Mouse (Mus musculus) stomach, embryonic 16.5 days (tissue): ENCODE results near the gene Rundc1. TPM values are rescaled to one million over a fixed set of nuclear protein-coding genes. Genes with fewer than 3 reads are reported as not detected.

Experiments used
- ATAC-seq: fragments of 200-750 bp; cut with Nextera tagmentation; 2 replicates; pipeline ENCODE4 v1.8.0; 2017; ENCODE audit warnings: moderate number of reproducible peaks, moderate TSS enrichment; ENCODE audit not compliant: insufficient read depth, low FRiP score
- H3K27ac ChIP-seq: fragments of 300-500 bp; sonication (generic); 2 replicates; pipeline ENCODE4 v1.5.1; 2014; ENCODE audit warnings: low read length
- H3K27me3 ChIP-seq: fragments of 300-500 bp; sonication (generic); 2 replicates; pipeline ENCODE4 v1.6.1; 2014; ENCODE audit warnings: low read length, control low read depth, mixed read lengths; ENCODE audit not compliant: control insufficient read depth, insufficient read depth
- H3K36me3 ChIP-seq: fragments of 300-500 bp; sonication (generic); 2 replicates; pipeline ENCODE4 v1.6.1; 2014; ENCODE audit warnings: low read length; ENCODE audit not compliant: control insufficient read depth, insufficient read depth
- H3K4me1 ChIP-seq: fragments of 300-500 bp; sonication (generic); 2 replicates; pipeline ENCODE4 v1.6.1; 2014; ENCODE audit warnings: low read length, control low read depth, mixed read lengths; ENCODE audit not compliant: control insufficient read depth, insufficient read depth
- H3K4me2 ChIP-seq: fragments of 300-500 bp; sonication (generic); 2 replicates; pipeline ENCODE4 v1.6.1; 2014; ENCODE audit warnings: low read depth, low read length, mixed read lengths
- H3K4me3 ChIP-seq: fragments of 300-500 bp; sonication (generic); replicated peaks from 2 replicates; pipeline ENCODE4 v1.5.1; 2014; ENCODE audit warnings: mild to moderate bottlenecking, low read length
- H3K9ac ChIP-seq: fragments of 300-500 bp; sonication (generic); 2 replicates; pipeline ENCODE4 v1.6.1; 2014; ENCODE audit warnings: low read length
- H3K9me3 ChIP-seq: fragments of 300-500 bp; sonication (generic); replicated peaks from 2 replicates; pipeline ENCODE4 v1.6.1; 2016; ENCODE audit warnings: low read length, control low read depth; ENCODE audit not compliant: control insufficient read depth
- WGBS: fragments of 180-500 bp; shearing (Covaris S2); extraction: QIAGEN DNeasy Blood & Tissue Kit; methylation state at CpG from one replicate; pipeline ENCODE4 v1.1.7; 2014; 5-methylcytosine and 5-hydroxymethylcytosine counted together
- polyA plus RNA-seq: library from polyadenylated mRNA; unstranded; fragments of >200 nt; fragmentation: Nextera tagmentation; extraction: Ambion mirVana; gene quantifications from 2 replicates; pipeline ENCODE4 v1.2.1, GENCODE M21; 2015

The Rundc1 gene
- polyA plus RNA-seq, 1 experiment from 2014 or later: 19.0 TPM

- H3K9me3 ChIP-seq: no peaks in the 10 kb centered on the region
- no peaks in the 10 kb centered on the region for H3K27me3 ChIP-seq
- H3K9ac ChIP-seq: no peak overlapping the region
- no peak for ATAC-seq
- 63% methylated on average over 6 of the region's 6 CpGs for WGBS
- no peak overlapping the region for H3K27ac ChIP-seq
- H3K4me1 ChIP-seq: peaks cover 9% of the 10 kb centered on the region; the same call in 1 of the 2 replicates
- H3K4me3 ChIP-seq: no peak overlapping the region
- no peak overlapping the region for H3K4me2 ChIP-seq
- H3K36me3 ChIP-seq: no peaks in the 10 kb centered on the region
Measured at GRCm38 (mm10) chr11:101418991-101419390, 5.9 kb upstream of the Rundc1 start.

GRCm38 (mm10) chr11:101419610-101420009 lies 5.3 kb upstream of the Rundc1 start:
- H3K4me1 ChIP-seq: peaks cover 14% of the 10 kb centered on the region; the same call in 1 of the 2 replicates
- WGBS: 39% methylated on average over 3 of the region's 3 CpGs
- no peaks in the 10 kb centered on the region for H3K9me3 ChIP-seq
- ATAC-seq: no peak
- H3K4me2 ChIP-seq: no peak overlapping the region
- no peak overlapping the region for H3K27ac ChIP-seq
- no peak overlapping the region for H3K9ac ChIP-seq
- no peaks in the 10 kb centered on the region for H3K36me3 ChIP-seq
- no peak overlapping the region for H3K4me3 ChIP-seq
- H3K27me3 ChIP-seq: no peaks in the 10 kb centered on the region

- WGBS: 86% methylated on average over 5 of the region's 5 CpGs
- H3K4me3 ChIP-seq: no peak overlapping the region
- H3K9me3 ChIP-seq: no peaks in the 10 kb centered on the region
- H3K27ac ChIP-seq: no peak overlapping the region
- H3K36me3 ChIP-seq: no peaks in the 10 kb centered on the region
- ATAC-seq: no peak
- peaks cover 14% of the 10 kb centered on the region; the same call in 1 of the 2 replicates for H3K4me1 ChIP-seq
- no peaks in the 10 kb centered on the region for H3K27me3 ChIP-seq
- H3K4me2 ChIP-seq: no peak overlapping the region
- no peak overlapping the region for H3K9ac ChIP-seq
Measured at GRCm38 (mm10) chr11:101420148-101420547, 4.7 kb upstream of the Rundc1 start.

- H3K9ac ChIP-seq: peak within 1 kb of the TSS; percentile 91
- peak within 1 kb of the TSS; percentile 92 for H3K27ac ChIP-seq
- H3K4me3 ChIP-seq: peak within 1 kb of the TSS; percentile 98
- no peaks in the 10 kb centered on the region for H3K9me3 ChIP-seq
- ATAC-seq: peak; percentile 72
- H3K27me3 ChIP-seq: no peaks in the 10 kb centered on the region
- H3K36me3 ChIP-seq: no peaks in the 10 kb centered on the region
- WGBS: 4% methylated on average over 23 of the region's 23 CpGs
- H3K4me2 ChIP-seq: peak within 1 kb of the TSS; percentile 96
- H3K4me1 ChIP-seq: peaks cover 22% of the 10 kb centered on the region
Measured at GRCm38 (mm10) chr11:101424105-101424851, 607 bp upstream of the Rundc1 start, which contains the start of gene Gm27029. Gene Gm27029, minus strand, starts transcription at chr11:101424796.

- ATAC-seq: no peak
- Histone ChIP-seq H3K27ac (no peak overlapping the region), H3K4me2 (peak overlapping the region; percentile 96), H3K9ac (peak overlapping the region; percentile 91; the same call in 1 of the 2 replicates), H3K27me3 (no peaks in the 10 kb centered on the region), H3K4me3 (peak overlapping the region; percentile 98), H3K36me3 (peaks cover 5% of the 10 kb centered on the region), H3K4me1 (peaks cover 22% of the 10 kb centered on the region), H3K9me3 (no peaks in the 10 kb centered on the region)
- 48% methylated on average over 8 of the region's 8 CpGs for WGBS
Measured at GRCm38 (mm10) chr11:101426165-101426564, 1.3 kb downstream of the Rundc1 start.

GRCm38 (mm10) chr11:101431327-101431726 lies 6.4 kb downstream of the Rundc1 start:
- ATAC-seq: no peak
- Histone ChIP-seq H3K4me2 (no peak overlapping the region), H3K4me1 (peaks cover 6% of the 10 kb centered on the region), H3K27me3 (no peaks in the 10 kb centered on the region), H3K27ac (no peak overlapping the region), H3K4me3 (no peak overlapping the region), H3K9ac (no peak overlapping the region), H3K36me3 (peaks cover 10% of the 10 kb centered on the region), H3K9me3 (no peaks in the 10 kb centered on the region)
- WGBS: 94% methylated on average over 9 of the region's 9 CpGs

- H3K27me3 ChIP-seq: no peaks in the 10 kb centered on the region
- H3K4me1 ChIP-seq: no peaks in the 10 kb centered on the region; the same call in 1 of the 2 replicates
- no peak overlapping the region for H3K4me2 ChIP-seq
- no peak overlapping the region for H3K4me3 ChIP-seq
- no peak overlapping the region for H3K9ac ChIP-seq
- H3K9me3 ChIP-seq: no peaks in the 10 kb centered on the region
- H3K27ac ChIP-seq: no peak overlapping the region
- 94% methylated on average over 13 of the region's 13 CpGs for WGBS
- H3K36me3 ChIP-seq: peaks cover 10% of the 10 kb centered on the region
- ATAC-seq: no peak
Measured at GRCm38 (mm10) chr11:101433396-101433795, 8.5 kb downstream of the Rundc1 start.

GRCm38 (mm10) chr11:101435831-101436230 lies 10.9 kb downstream of the Rundc1 start:
- no peak overlapping the region for H3K4me3 ChIP-seq
- no peaks in the 10 kb centered on the region for H3K9me3 ChIP-seq
- no peak overlapping the region for H3K4me2 ChIP-seq
- H3K27ac ChIP-seq: no peak overlapping the region
- no peak overlapping the region for H3K9ac ChIP-seq
- WGBS: 75% methylated on average over 4 of the region's 4 CpGs
- 0 out of 2 replicates have a peak, but pooled peaks cover 4% of the 10 kb centered on the region for H3K36me3 ChIP-seq
- no peaks in the 10 kb centered on the region for H3K27me3 ChIP-seq
- H3K4me1 ChIP-seq: no peaks in the 10 kb centered on the region
- no peak for ATAC-seq

GRCm38 (mm10) chr11:101436916-101437315 lies 12.0 kb downstream of the Rundc1 start:
- no peak overlapping the region for H3K4me2 ChIP-seq
- no peaks in the 10 kb centered on the region for H3K27me3 ChIP-seq
- 82% methylated on average over 4 of the region's 4 CpGs for WGBS
- ATAC-seq: no peak
- H3K4me3 ChIP-seq: no peak overlapping the region
- 0 out of 2 replicates have a peak, but pooled peaks cover 1% of the 10 kb centered on the region for H3K36me3 ChIP-seq
- no peaks in the 10 kb centered on the region for H3K4me1 ChIP-seq
- no peak overlapping the region for H3K27ac ChIP-seq
- H3K9me3 ChIP-seq: no peaks in the 10 kb centered on the region
- H3K9ac ChIP-seq: no peak overlapping the region
